Mouse (Mus musculus) testis, adult 10 weeks (tissue): ENCODE measurements around the gene Ly6g6d. TPM values are rescaled to one million over a fixed set of nuclear protein-coding genes. Genes with fewer than 3 reads are reported as not detected.

Experiments
- polyA plus RNA-seq: library from polyadenylated mRNA; stranded (reverse); fragments of 350-450 nt; fragmentation: Illumina TruSeq; extraction: RNeasy Lipid Tissue Mini Kit (QIAGEN cat#74804); gene quantifications from one replicate; pipeline ENCODE4 v1.2.3, GENCODE M21; 2014; ENCODE audit warnings: low read depth, low replicate concordance

Ly6g6d gene
- polyA plus RNA-seq, 1 experiment from 2014 or later: not detected

Other genes with a start within 250 kb of the Ly6g6d start
- 8.2 TPM for gene Stk19, start 241.1 kb downstream of the Ly6g6d start, polyA plus RNA-seq
- gene Dxo, start 241.0 kb downstream of the Ly6g6d start, polyA plus RNA-seq: 5.8 TPM
- 7.9 TPM for gene Skiv2l, start 227.9 kb downstream of the Ly6g6d start, polyA plus RNA-seq
- gene Nelfe, start 227.7 kb downstream of the Ly6g6d start, polyA plus RNA-seq: 10.0 TPM
- 0.43 TPM for gene Cfb, start 215.5 kb downstream of the Ly6g6d start, polyA plus RNA-seq
- gene Zbtb12, start 198.6 kb downstream of the Ly6g6d start, polyA plus RNA-seq: 0.18 TPM
- gene Gm20547, start 196.0 kb downstream of the Ly6g6d start, polyA plus RNA-seq: 0.08 TPM
- 6.5 TPM for gene C2, start 179.8 kb downstream of the Ly6g6d start, polyA plus RNA-seq
- gene Ehmt2, start 179.6 kb downstream of the Ly6g6d start, polyA plus RNA-seq: 25.4 TPM
- not detected for gene Slc44a4, start 163.6 kb downstream of the Ly6g6d start, polyA plus RNA-seq
- gene Neu1, start 146.8 kb downstream of the Ly6g6d start, polyA plus RNA-seq: 0.41 TPM
- gene Hspa1b, start 118.8 kb downstream of the Ly6g6d start, polyA plus RNA-seq: 0.56 TPM
- not detected for gene Gm20481, start 108.2 kb downstream of the Ly6g6d start, polyA plus RNA-seq
- gene Hspa1a, start 105.9 kb downstream of the Ly6g6d start, polyA plus RNA-seq: 0.57 TPM
- 215 TPM for gene Hspa1l, start 105.4 kb downstream of the Ly6g6d start, polyA plus RNA-seq
- 115 TPM for gene Lsm2, start 96.2 kb downstream of the Ly6g6d start, polyA plus RNA-seq
- gene Vars, start 77.1 kb downstream of the Ly6g6d start, polyA plus RNA-seq: 53.6 TPM
- 0.15 TPM for gene Vwa7, start 61.5 kb downstream of the Ly6g6d start, polyA plus RNA-seq
- not detected for gene Sapcd1, start 50.0 kb downstream of the Ly6g6d start, polyA plus RNA-seq
- 8.7 TPM for gene Msh5, start 31.3 kb downstream of the Ly6g6d start, polyA plus RNA-seq
- 10.5 TPM for gene Clic1, start 28.1 kb downstream of the Ly6g6d start, polyA plus RNA-seq
- gene Ddah2, start 19.0 kb downstream of the Ly6g6d start, polyA plus RNA-seq: 0.56 TPM
- 19.3 TPM for gene Ly6g6c, start 12.7 kb downstream of the Ly6g6d start, polyA plus RNA-seq
- gene Mpig6b, start 11.9 kb downstream of the Ly6g6d start, polyA plus RNA-seq: 1.5 TPM
- not detected for gene Ly6g6e, start 1.2 kb downstream of the Ly6g6d start, polyA plus RNA-seq
- gene Ly6g6f, start 7.5 kb upstream of the Ly6g6d start, polyA plus RNA-seq: not detected
- gene Abhd16a, start 11.2 kb upstream of the Ly6g6d start, polyA plus RNA-seq: 8.2 TPM
- not detected for gene Ly6g5c, start 30.2 kb upstream of the Ly6g6d start, polyA plus RNA-seq
- not detected for gene Ly6g5b, start 37.4 kb upstream of the Ly6g6d start, polyA plus RNA-seq
- gene Gpank1, start 43.4 kb upstream of the Ly6g6d start, polyA plus RNA-seq: 8.7 TPM
- 948 TPM for gene Csnk2b, start 44.0 kb upstream of the Ly6g6d start, polyA plus RNA-seq
- 0.28 TPM for gene D17H6S53E, start 48.3 kb upstream of the Ly6g6d start, polyA plus RNA-seq
- gene Apom, start 54.0 kb upstream of the Ly6g6d start, polyA plus RNA-seq: not detected
- gene Bag6, start 57.1 kb upstream of the Ly6g6d start, polyA plus RNA-seq: 44.2 TPM
- 14.1 TPM for gene Prrc2a, start 86.8 kb upstream of the Ly6g6d start, polyA plus RNA-seq
- 379 TPM for gene Aif1, start 98.0 kb upstream of the Ly6g6d start, polyA plus RNA-seq
- not detected for gene Lst1, start 110.4 kb upstream of the Ly6g6d start, polyA plus RNA-seq
- not detected for gene Ltb, start 116.4 kb upstream of the Ly6g6d start, polyA plus RNA-seq
- gene Tnf, start 123.9 kb upstream of the Ly6g6d start, polyA plus RNA-seq: not detected
- not detected for gene Lta, start 127.3 kb upstream of the Ly6g6d start, polyA plus RNA-seq
- not detected for gene Gm16181, start 142.8 kb upstream of the Ly6g6d start, polyA plus RNA-seq
- gene Atp6v1g2, start 155.6 kb upstream of the Ly6g6d start, polyA plus RNA-seq: 10.2 TPM
- 0.56 TPM for gene Nfkbil1, start 157.7 kb upstream of the Ly6g6d start, polyA plus RNA-seq
- 7.1 TPM for gene Ddx39b, start 163.7 kb upstream of the Ly6g6d start, polyA plus RNA-seq
- 2.8 TPM for gene H2-D1, start 184.7 kb upstream of the Ly6g6d start, polyA plus RNA-seq
- gene H2-Q1, start 242.3 kb upstream of the Ly6g6d start, polyA plus RNA-seq: 0.08 TPM